Mouse (Mus musculus) forebrain, embryonic 14.5 days (tissue): Measurements from ENCODE around the gene Cttnbp2nl. TPM values are rescaled to one million over a fixed set of nuclear protein-coding genes. Genes with fewer than 3 reads are reported as not detected.

ENCODE experiments used
- ATAC-seq: fragments of 200-750 bp; cut with Nextera tagmentation; 2 replicates; pipeline ENCODE4 v1.8.0; 2017; ENCODE audit warnings: mild to moderate bottlenecking, moderate library complexity
- DNase-seq: peaks from one replicate; pipeline ENCODE4 v3.0.0-alpha.2; 2015; ENCODE audit warnings: low spot score
- H3K27ac ChIP-seq: fragments of 300-500 bp; sonication (generic); 2 replicates; pipeline ENCODE4 v1.5.1; 2014; ENCODE audit warnings: low read depth, mild to moderate bottlenecking, control low read depth, low read length, moderate library complexity
- H3K27me3 ChIP-seq: fragments of 300-500 bp; sonication (generic); replicated peaks from 2 replicates; pipeline ENCODE4 v1.6.1; 2014; ENCODE audit warnings: low read length, control low read depth, mixed read lengths; ENCODE audit not compliant: control insufficient read depth, insufficient read depth
- H3K36me3 ChIP-seq: fragments of 300-500 bp; sonication (generic); 2 replicates; pipeline ENCODE4 v1.6.1; 2014; ENCODE audit warnings: low read length, control low read depth; ENCODE audit not compliant: control insufficient read depth, insufficient read depth
- H3K4me1 ChIP-seq: fragments of 300-500 bp; sonication (generic); 2 replicates; pipeline ENCODE4 v1.6.1; 2014; ENCODE audit warnings: antibody characterized with exemption, low read length, control low read depth; ENCODE audit not compliant: control insufficient read depth, insufficient read depth
- H3K4me2 ChIP-seq: fragments of 300-500 bp; sonication (generic); 2 replicates; pipeline ENCODE4 v1.6.1; 2014; ENCODE audit warnings: mild to moderate bottlenecking, control low read depth, low read length
- H3K4me3 ChIP-seq: fragments of 300-500 bp; sonication (generic); 2 replicates; pipeline ENCODE4 v1.5.1; 2014; ENCODE audit warnings: low read depth, low read length, control low read depth
- H3K9ac ChIP-seq: fragments of 300-500 bp; sonication (generic); 2 replicates; pipeline ENCODE4 v1.6.1; 2014; ENCODE audit warnings: mild to moderate bottlenecking, low read length, control low read depth, moderate library complexity
- H3K9me3 ChIP-seq: fragments of 300-500 bp; sonication (generic); replicated peaks from 2 replicates; pipeline ENCODE4 v1.6.1; 2016; ENCODE audit warnings: low read length, control low read depth, mixed read lengths; ENCODE audit not compliant: control insufficient read depth
- WGBS: fragments of 180-500 bp; shearing (Covaris S2); extraction: QIAGEN DNeasy Blood & Tissue Kit; methylation state at CpG from one replicate; pipeline ENCODE4 v1.1.7; 2014; 5-methylcytosine and 5-hydroxymethylcytosine counted together
- polyA plus RNA-seq: library from polyadenylated mRNA; unstranded; fragments of >200 nt; fragmentation: Nextera tagmentation; extraction: Ambion mirVana; gene quantifications from 2 replicates; pipeline ENCODE4 v1.2.1, GENCODE M21; 2014

Cttnbp2nl gene
- polyA plus RNA-seq, 1 experiment from 2014 or later: 42.8 TPM

- H3K36me3 ChIP-seq: no peaks in the 10 kb centered on the region
- H3K4me2 ChIP-seq: peak overlapping the region; percentile 67
- H3K4me3 ChIP-seq: peak overlapping the region; percentile 38
- H3K9ac ChIP-seq: peak overlapping the region; percentile 66
- DNase-seq (peak; percentile 67), ATAC-seq (peak; percentile 72)
- no peaks in the 10 kb centered on the region for H3K9me3 ChIP-seq
- under 1% methylated on average over 49 of the region's 49 CpGs for WGBS
- no peaks in the 10 kb centered on the region for H3K4me1 ChIP-seq
- peaks cover 19% of the 10 kb centered on the region; the same call in 1 of the 2 replicates for H3K27me3 ChIP-seq
- H3K27ac ChIP-seq: no peak overlapping the region
Observed at GRCm38 (mm10) chr3:104967548-104968300, 85.2 kb downstream of the Cttnbp2nl start.

- Histone ChIP-seq H3K4me3 (no peak overlapping the region), H3K4me1 (peaks cover 3% of the 10 kb centered on the region; the same call in 1 of the 2 replicates), H3K27ac (no peak overlapping the region), H3K9ac (no peak overlapping the region), H3K9me3 (no peaks in the 10 kb centered on the region), H3K36me3 (no peaks in the 10 kb centered on the region), H3K4me2 (no peak overlapping the region), H3K27me3 (peaks cover 35% of the 10 kb centered on the region)
- DNase-seq (no peak), ATAC-seq (no peak)
- WGBS: 78% methylated on average over 7 of the region's 7 CpGs
Observed at GRCm38 (mm10) chr3:104965991-104966554, 86.9 kb downstream of the Cttnbp2nl start.

GRCm38 (mm10) chr3:104965070-104965855, 87.7 kb downstream of the Cttnbp2nl start:
- no peak for DNase-seq
- H3K27me3 ChIP-seq: peaks cover 44% of the 10 kb centered on the region

GRCm38 (mm10) chr3:104963331-104964276, 89.3 kb downstream of the Cttnbp2nl start:
- no peak overlapping the region for H3K4me3 ChIP-seq
- DNase-seq: no peak
- no peak overlapping the region for H3K27ac ChIP-seq
- H3K9ac ChIP-seq: no peak overlapping the region
- no peaks in the 10 kb centered on the region for H3K9me3 ChIP-seq
- peaks cover 3% of the 10 kb centered on the region; the same call in 1 of the 2 replicates for H3K4me1 ChIP-seq
- H3K4me2 ChIP-seq: no peak overlapping the region
- peaks cover 53% of the 10 kb centered on the region for H3K27me3 ChIP-seq
- no peak for ATAC-seq
- 33% methylated on average over 13 of the region's 13 CpGs for WGBS
- H3K36me3 ChIP-seq: no peaks in the 10 kb centered on the region

More at GRCm38 (mm10) chr3:104965070-104965855, 87.7 kb downstream of the Cttnbp2nl start:
- ATAC-seq: no peak
- peaks cover 3% of the 10 kb centered on the region; the same call in 1 of the 2 replicates for H3K4me1 ChIP-seq
- no peaks in the 10 kb centered on the region for H3K36me3 ChIP-seq
- no peak overlapping the region for H3K4me2 ChIP-seq
- H3K27ac ChIP-seq: no peak overlapping the region
- no peaks in the 10 kb centered on the region for H3K9me3 ChIP-seq
- no peak overlapping the region for H3K9ac ChIP-seq
- no peak overlapping the region for H3K4me3 ChIP-seq
- WGBS: 62% methylated on average over 8 of the region's 8 CpGs

GRCm38 (mm10) chr3:104962866-104963265, 90.1 kb downstream of the Cttnbp2nl start:
- Histone ChIP-seq H3K9ac (no peak overlapping the region), H3K4me3 (no peak overlapping the region), H3K36me3 (no peaks in the 10 kb centered on the region), H3K4me1 (peaks cover 3% of the 10 kb centered on the region; the same call in 1 of the 2 replicates), H3K9me3 (no peaks in the 10 kb centered on the region), H3K27ac (no peak overlapping the region), H3K4me2 (no peak overlapping the region), H3K27me3 (peaks cover 51% of the 10 kb centered on the region)
- no peak for DNase-seq
- 7% methylated on average over 5 of the region's 5 CpGs for WGBS
- no peak for ATAC-seq

- H3K27me3 ChIP-seq: peaks cover 51% of the 10 kb centered on the region
- 3% methylated on average over 31 of the region's 31 CpGs for WGBS
- no peaks in the 10 kb centered on the region for H3K36me3 ChIP-seq
- H3K4me2 ChIP-seq: peak overlapping the region; percentile 66
- ATAC-seq: peak; percentile 36
- peak overlapping the region; percentile 54; the same call in 1 of the 2 replicates for H3K9ac ChIP-seq
- H3K4me1 ChIP-seq: peaks cover 3% of the 10 kb centered on the region; the same call in 1 of the 2 replicates
- no peak for DNase-seq
- H3K4me3 ChIP-seq: peak overlapping the region; percentile 48
- H3K27ac ChIP-seq: no peak overlapping the region
- H3K9me3 ChIP-seq: no peaks in the 10 kb centered on the region
Observed at GRCm38 (mm10) chr3:104962141-104962611, 90.8 kb downstream of the Cttnbp2nl start.

GRCm38 (mm10) chr3:104961066-104962059, 91.6 kb downstream of the Cttnbp2nl start, which contains the start of gene Wnt2b:
Gene Wnt2b, minus strand, starts transcription at chr3:104961921.
- no peaks in the 10 kb centered on the region for H3K36me3 ChIP-seq
- DNase-seq: peak; percentile 22
- H3K9ac ChIP-seq: peak within 1 kb of the TSS; percentile 54
- under 1% methylated on average over 83 of the region's 87 CpGs for WGBS
- peak; percentile 49 for ATAC-seq
- H3K4me3 ChIP-seq: peak within 1 kb of the TSS; percentile 48
- no peak within 1 kb of the TSS for H3K27ac ChIP-seq
- H3K27me3 ChIP-seq: peaks cover 51% of the 10 kb centered on the region
- H3K4me2 ChIP-seq: peak within 1 kb of the TSS; percentile 66
- H3K9me3 ChIP-seq: no peaks in the 10 kb centered on the region
- H3K4me1 ChIP-seq: peaks cover 3% of the 10 kb centered on the region; the same call in 1 of the 2 replicates
